Mouse (Mus musculus) hindbrain, postnatal 0 days (tissue): ENCODE measurements around the gene Homer1. TPM values are rescaled to one million over a fixed set of nuclear protein-coding genes. Genes with fewer than 3 reads are reported as not detected.

Experiments used
- ATAC-seq: fragments of 200-750 bp; cut with Nextera tagmentation; 2 replicates; pipeline ENCODE4 v1.8.0; 2017; ENCODE audit warnings: mild to moderate bottlenecking, moderate TSS enrichment, moderate library complexity
- DNase-seq: peaks from one replicate; pipeline ENCODE4 v3.0.0-alpha.2; 2015; ENCODE audit warnings: low spot score
- H3K27ac ChIP-seq: fragments of 300-500 bp; sonication (generic); 2 replicates; pipeline ENCODE4 v1.5.1; 2014; ENCODE audit warnings: mild to moderate bottlenecking
- H3K27me3 ChIP-seq: fragments of 300-500 bp; sonication (generic); 2 replicates; pipeline ENCODE4 v1.6.1; 2014; ENCODE audit warnings: low read length, mixed read lengths; ENCODE audit not compliant: insufficient read depth
- H3K36me3 ChIP-seq: fragments of 300-500 bp; sonication (generic); 2 replicates; pipeline ENCODE4 v1.6.1; 2014; ENCODE audit warnings: low read length, mixed read lengths; ENCODE audit not compliant: insufficient read depth
- H3K4me1 ChIP-seq: fragments of 300-500 bp; sonication (generic); 2 replicates; pipeline ENCODE4 v1.6.1; 2014; ENCODE audit warnings: antibody characterized with exemption, low read length, mixed read lengths; ENCODE audit not compliant: insufficient read depth
- H3K4me2 ChIP-seq: fragments of 300-500 bp; sonication (generic); 2 replicates; pipeline ENCODE4 v1.6.1; 2014; ENCODE audit warnings: low read depth, mild to moderate bottlenecking, low read length, moderate library complexity, mixed read lengths
- H3K4me3 ChIP-seq: fragments of 300-500 bp; sonication (generic); 2 replicates; pipeline ENCODE4 v1.5.1; 2014; ENCODE audit warnings: low read length
- H3K9ac ChIP-seq: fragments of 300-500 bp; sonication (generic); replicated peaks from 2 replicates; pipeline ENCODE4 v1.6.1; 2014; ENCODE audit warnings: mild to moderate bottlenecking, low read length, moderate library complexity, mixed read lengths
- H3K9me3 ChIP-seq: fragments of 300-500 bp; sonication (generic); 2 replicates; pipeline ENCODE4 v1.6.1; 2016; ENCODE audit warnings: low read length, mixed read lengths
- CTCF ChIP-seq: IDR thresholded peaks from 2 replicates; pipeline ENCODE4 v1.5.1; 2016; ENCODE audit warnings: antibody characterized with exemption, control low read depth, low read depth
- WGBS: fragments of 180-500 bp; shearing (Covaris S2); extraction: QIAGEN DNeasy Blood & Tissue Kit; methylation state at CpG from one replicate; pipeline ENCODE4 v1.1.7; 2014; 5-methylcytosine and 5-hydroxymethylcytosine counted together
- polyA plus RNA-seq: library from polyadenylated mRNA; unstranded; fragments of >200 nt; fragmentation: Nextera tagmentation; extraction: Ambion mirVana; gene quantifications from 2 replicates; pipeline ENCODE4 v1.2.1, GENCODE M21; 2015
- total RNA-seq: library from RNA; depleted of rRNA; stranded (reverse); fragments of >200 nt; gene quantifications from 2 replicates; pipeline ENCODE4 v1.2.3, GENCODE M21; 2014

Homer1 gene
- total and polyA plus RNA-seq, 2 experiments from 2014 or later: 10.0 to 58.2 TPM

DNA sequence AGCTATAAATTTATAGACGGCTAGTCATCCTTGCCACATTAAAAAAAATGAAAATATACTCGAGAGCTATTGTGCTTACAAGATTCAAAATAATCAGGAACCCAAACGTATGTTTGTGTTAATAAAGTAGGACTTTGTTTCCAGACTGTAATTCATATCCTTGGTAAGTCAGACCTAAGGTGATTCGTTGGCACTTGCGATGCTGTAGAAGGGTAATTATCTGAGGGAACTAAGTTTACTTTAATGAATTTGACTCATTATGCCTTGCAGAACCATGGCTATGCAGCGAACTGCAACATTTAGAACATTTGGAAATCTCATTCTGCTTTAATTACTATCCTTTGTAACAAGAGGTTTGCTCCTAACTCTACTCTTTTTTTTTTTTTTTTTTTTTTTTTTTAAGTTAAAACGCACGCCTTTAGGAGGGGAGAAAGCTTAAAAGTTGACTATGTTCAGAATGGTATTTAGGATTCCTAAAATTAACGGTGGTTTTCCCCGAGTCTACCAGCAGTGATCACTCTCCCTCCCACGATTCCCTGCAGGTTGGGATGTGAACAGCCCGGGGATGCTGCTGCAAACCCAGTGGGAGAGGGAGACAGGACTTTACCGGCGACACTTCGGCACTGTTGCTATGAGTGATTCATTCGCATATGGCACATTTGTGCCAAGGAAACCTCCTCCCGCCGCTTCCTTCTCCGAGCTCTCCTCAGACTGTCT, 3.6 kb downstream of the Homer1 start:
- H3K9ac ChIP-seq: peak overlapping the region; percentile 90
- no peaks in the 10 kb centered on the region for H3K27me3 ChIP-seq
- H3K36me3 ChIP-seq: no peaks in the 10 kb centered on the region
- ATAC-seq (peak; percentile 68; the same call in 1 of the 2 replicates), DNase-seq (no peak)
- TF ChIP-seq CTCF: peak; percentile 46
- H3K9me3 ChIP-seq: no peaks in the 10 kb centered on the region
- H3K27ac ChIP-seq: peak overlapping the region; percentile 96
- 0 out of 2 replicates have a peak, but pooled peaks cover 4% of the 10 kb centered on the region for H3K4me1 ChIP-seq
- H3K4me2 ChIP-seq: peak overlapping the region; percentile 79
- WGBS: 12% methylated on average over 19 of the region's 19 CpGs
- peak overlapping the region; percentile 94 for H3K4me3 ChIP-seq

GRCm38 (mm10) chr13:93303563-93304250, 4.3 kb downstream of the Homer1 start:
- WGBS: under 1% methylated on average over 63 of the region's 90 CpGs
- ATAC-seq: peak; percentile 99
- Histone ChIP-seq H3K27me3 (no peaks in the 10 kb centered on the region), H3K4me1 (peaks cover 10% of the 10 kb centered on the region; the same call in 1 of the 2 replicates), H3K9ac (peak overlapping the region; percentile 90), H3K27ac (peak overlapping the region; percentile 96), H3K4me3 (peak overlapping the region; percentile 94), H3K4me2 (peak overlapping the region; percentile 79), H3K36me3 (no peaks in the 10 kb centered on the region), H3K9me3 (no peaks in the 10 kb centered on the region)
- DNase-seq: peak; percentile 97
- TF ChIP-seq CTCF: peak; percentile 43

GRCm38 (mm10) chr13:93304251-93305001, 5.0 kb downstream of the Homer1 start:
- ATAC-seq (peak; percentile 53), DNase-seq (peak; percentile 42)
- Histone ChIP-seq H3K36me3 (no peaks in the 10 kb centered on the region), H3K4me3 (peak overlapping the region; percentile 94), H3K9ac (peak overlapping the region; percentile 90), H3K27ac (peak overlapping the region; percentile 96), H3K4me2 (peak overlapping the region; percentile 79), H3K9me3 (no peaks in the 10 kb centered on the region), H3K27me3 (no peaks in the 10 kb centered on the region), H3K4me1 (peaks cover 15% of the 10 kb centered on the region)
- TF ChIP-seq CTCF: no peak
- under 1% methylated on average over 46 of the region's 64 CpGs for WGBS

- peak overlapping the region; percentile 90 for H3K9ac ChIP-seq
- no peaks in the 10 kb centered on the region for H3K9me3 ChIP-seq
- ATAC-seq: no peak
- peak overlapping the region; percentile 94 for H3K4me3 ChIP-seq
- no peaks in the 10 kb centered on the region for H3K36me3 ChIP-seq
- 0 out of 2 replicates have a peak overlapping the region, but pooled peaks have one; percentile 96 for H3K27ac ChIP-seq
- TF ChIP-seq CTCF: no peak
- peak overlapping the region; percentile 79 for H3K4me2 ChIP-seq
- H3K27me3 ChIP-seq: no peaks in the 10 kb centered on the region
- 2% methylated on average over 7 of the region's 7 CpGs for WGBS
- DNase-seq: peak; percentile 18
- peaks cover 17% of the 10 kb centered on the region for H3K4me1 ChIP-seq
Observed at GRCm38 (mm10) chr13:93305149-93305548, 5.7 kb downstream of the Homer1 start.

- H3K27me3 ChIP-seq: no peaks in the 10 kb centered on the region
- H3K4me1 ChIP-seq: peaks cover 17% of the 10 kb centered on the region
- no peak for TF ChIP-seq CTCF
- no peak overlapping the region for H3K27ac ChIP-seq
- H3K4me2 ChIP-seq: peak overlapping the region; percentile 79
- 8% methylated on average over 7 of the region's 7 CpGs for WGBS
- DNase-seq (no peak), ATAC-seq (no peak)
- H3K36me3 ChIP-seq: no peaks in the 10 kb centered on the region
- no peaks in the 10 kb centered on the region for H3K9me3 ChIP-seq
- H3K9ac ChIP-seq: peak overlapping the region; percentile 45
- H3K4me3 ChIP-seq: peak overlapping the region; percentile 94
Observed at GRCm38 (mm10) chr13:93305636-93306035, 6.2 kb downstream of the Homer1 start.

DNA sequence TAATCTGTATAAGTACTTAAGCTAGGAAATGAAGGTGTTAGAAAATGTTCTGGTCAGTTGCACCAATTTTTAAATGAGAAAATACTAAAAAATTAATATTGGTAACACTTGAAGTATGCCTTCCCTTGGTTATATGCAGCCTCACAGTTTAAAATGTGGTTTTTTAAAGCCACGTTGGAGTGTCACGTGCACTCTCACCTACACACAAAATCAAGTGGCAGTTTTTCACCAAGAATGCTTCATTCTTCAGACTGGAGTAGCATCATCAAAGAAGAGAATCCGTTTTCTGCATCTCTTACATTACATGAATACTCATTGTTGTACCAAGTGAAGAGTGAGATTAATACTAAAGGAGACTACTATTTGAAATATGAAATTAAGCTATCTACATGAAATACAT, 7.1 kb downstream of the Homer1 start:
- ATAC-seq: no peak
- peaks cover 17% of the 10 kb centered on the region for H3K4me1 ChIP-seq
- peak overlapping the region; percentile 94 for H3K4me3 ChIP-seq
- DNase-seq: no peak
- no peaks in the 10 kb centered on the region for H3K27me3 ChIP-seq
- H3K9ac ChIP-seq: 0 out of 2 replicates have a peak overlapping the region, but pooled peaks have one; percentile 15
- no peaks in the 10 kb centered on the region for H3K36me3 ChIP-seq
- no peak overlapping the region for H3K27ac ChIP-seq
- H3K4me2 ChIP-seq: peak overlapping the region; percentile 79
- no peaks in the 10 kb centered on the region for H3K9me3 ChIP-seq
- TF ChIP-seq CTCF: no peak
- WGBS: 35% methylated on average over 3 of the region's 3 CpGs
